Mouse (Mus musculus): ENCODE measurements around the gene Pink1.

DNA sequence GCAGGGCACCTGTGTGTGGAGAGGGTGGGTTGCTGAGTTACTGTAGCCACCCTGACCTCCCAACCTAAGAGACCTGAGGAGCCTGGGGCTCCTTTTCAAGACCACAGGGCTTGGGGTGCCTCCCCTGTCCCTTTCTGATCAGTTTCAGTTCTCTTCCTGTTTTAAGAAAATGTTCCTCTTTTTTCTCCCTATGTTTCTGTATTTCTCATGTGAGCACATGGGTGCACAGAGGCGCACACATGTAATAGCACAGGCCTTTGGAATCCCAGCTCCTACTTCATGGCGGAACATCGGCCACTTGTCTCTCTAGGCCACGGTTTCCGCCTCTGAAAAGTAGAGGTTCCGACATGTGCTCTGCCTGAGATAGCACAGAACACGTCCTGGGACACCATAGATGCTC, 37.4 kb downstream of the Pink1 start:
- TF ChIP-seq CTCF (IDR thresholded peaks at IDR 0.05; ENCODE audit: control insufficient read depth, insufficient read depth, insufficient read length) (no peak), MAX (IDR thresholded peaks at IDR 0.05) (no peak)
